Mouse (Mus musculus) left cerebral cortex, adult 8-10 months (tissue): ENCODE measurements around the gene Crtam. TPM values are rescaled to one million over a fixed set of nuclear protein-coding genes. Genes with fewer than 3 reads are reported as not detected.

ENCODE experiments used
- total RNA-seq, 4 experiments: library from RNA; stranded (reverse); gene quantifications; 2 replicates each; pipeline ENCODE4 v1.2.4; 2022

The Crtam gene
- total RNA-seq, 4 experiments from 2014 or later, result 0.13 to 0.23 TPM; not detected in 2

Other genes starting within 250 kb of the Crtam start
- 1,000 to 10,000 TPM; 1,516 to 1,907 (median 1,709) TPM for gene Hspa8, start 203.6 kb downstream of the Crtam start, total RNA-seq
- gene Bsx, start 130.5 kb downstream of the Crtam start, total RNA-seq, result not detected
- gene Jhy, start 40.5 kb downstream of the Crtam start, total RNA-seq, result under 1 TPM; 0.34 to 0.60 (median 0.55) TPM
- gene Ubash3b, start 157.1 kb upstream of the Crtam start, total RNA-seq, result 10 to 100 TPM; 19.9 to 23.9 (median 21.7) TPM